Mouse (Mus musculus) hindbrain, embryonic 10.5 days (tissue): Measurements from ENCODE around the gene Olfr1105. TPM values are rescaled to one million over a fixed set of nuclear protein-coding genes. Genes with fewer than 3 reads are reported as not detected.

Experiments used
- DNase-seq: peaks from one replicate; pipeline ENCODE4 v3.0.0-alpha.2; 2017; ENCODE audit warnings: low spot score
- H3K27ac ChIP-seq: fragments of 300-500 bp; sonication (generic); 2 replicates; pipeline ENCODE4 v1.5.1; 2016; ENCODE audit warnings: mild to moderate bottlenecking, moderate library complexity
- H3K27me3 ChIP-seq: fragments of 300-500 bp; sonication (generic); 2 replicates; pipeline ENCODE4 v1.6.1; 2016; ENCODE audit warnings: mild to moderate bottlenecking; ENCODE audit not compliant: poor library complexity, insufficient read depth, severe bottlenecking
- H3K36me3 ChIP-seq: fragments of 300-500 bp; sonication (generic); 2 replicates; pipeline ENCODE4 v1.6.1; 2016; ENCODE audit warnings: mild to moderate bottlenecking, moderate library complexity
- H3K4me1 ChIP-seq: fragments of 300-500 bp; sonication (generic); replicated peaks from 2 replicates; pipeline ENCODE4 v1.6.1; 2016; ENCODE audit warnings: mild to moderate bottlenecking
- H3K4me3 ChIP-seq: fragments of 300-500 bp; sonication (generic); 2 replicates; pipeline ENCODE4 v1.5.1; 2016; ENCODE audit warnings: mild to moderate bottlenecking, moderate library complexity
- H3K9me3 ChIP-seq: fragments of 300-500 bp; sonication (generic); 2 replicates; pipeline ENCODE4 v1.6.1; 2016; ENCODE audit warnings: mild to moderate bottlenecking, moderate library complexity
- WGBS: fragments of 180-500 bp; shearing (Covaris S2); methylation state at CpG from one replicate; pipeline ENCODE4 v1.1.7; 2016; 5-methylcytosine and 5-hydroxymethylcytosine counted together
- polyA plus RNA-seq: library from polyadenylated mRNA; unstranded; fragments of >200 nt; fragmentation: Nextera tagmentation; extraction: Ambion mirVana; gene quantifications from 2 replicates; pipeline ENCODE4 v1.2.1, GENCODE M21; 2016

Olfr1105 gene
- not detected in 2 replicates for polyA plus RNA-seq

- H3K4me1 ChIP-seq = no peaks in the 10 kb centered on the region
- H3K27ac ChIP-seq = no peak within 1 kb of the TSS
- DNase-seq = no peak
- H3K4me3 ChIP-seq = no peak within 1 kb of the TSS
- H3K36me3 ChIP-seq = no peaks in the 10 kb centered on the region
- H3K9me3 ChIP-seq = no peaks in the 10 kb centered on the region
- no peaks in the 10 kb centered on the region for H3K27me3 ChIP-seq
These were observed at the start of gene Olfr1105 for GRCm38 (mm10) chr2:87036431-87036830. Olfr1105 (minus strand) TSS chr2:87036531.

GRCm38 (mm10) chr2:87075717-87076116 lies 39.4 kb upstream of the Olfr1105 start, which contains the start of gene Olfr1107:
Olfr1107 (minus strand) TSS chr2:87075817.
- Histone ChIP-seq H3K27ac (no peak within 1 kb of the TSS), H3K9me3 (no peaks in the 10 kb centered on the region), H3K36me3 (no peaks in the 10 kb centered on the region), H3K4me3 (no peak within 1 kb of the TSS), H3K4me1 (no peaks in the 10 kb centered on the region), H3K27me3 (no peaks in the 10 kb centered on the region)
- DNase-seq = no peak
- 91% methylated on average over 1 of the region's 1 CpGs for WGBS

GRCm38 (mm10) chr2:87052173-87052572 lies 15.8 kb upstream of the Olfr1105 start, which contains the start of gene Olfr1106:
Olfr1106 (minus strand) TSS chr2:87052273.
- DNase-seq = no peak
- Histone ChIP-seq H3K27me3 (no peaks in the 10 kb centered on the region), H3K4me1 (no peaks in the 10 kb centered on the region), H3K27ac (no peak within 1 kb of the TSS), H3K4me3 (no peak within 1 kb of the TSS), H3K9me3 (no peaks in the 10 kb centered on the region), H3K36me3 (no peaks in the 10 kb centered on the region)
- 78% methylated on average over 1 of the region's 1 CpGs for WGBS

- H3K9me3 ChIP-seq = no peaks in the 10 kb centered on the region
- no peak within 1 kb of the TSS for H3K4me3 ChIP-seq
- H3K36me3 ChIP-seq = no peaks in the 10 kb centered on the region
- H3K27me3 ChIP-seq = no peaks in the 10 kb centered on the region
- 91% methylated on average over 1 of the region's 1 CpGs for WGBS
- no peak for DNase-seq
- no peaks in the 10 kb centered on the region for H3K4me1 ChIP-seq
- H3K27ac ChIP-seq = no peak within 1 kb of the TSS
These were observed 9.4 kb downstream of the Olfr1105 start, which contains the start of gene Olfr1104 for GRCm38 (mm10) chr2:87026980-87027379. Olfr1104 (minus strand) TSS chr2:87027080.

- no peak within 1 kb of the TSS for H3K27ac ChIP-seq
- no peaks in the 10 kb centered on the region for H3K4me1 ChIP-seq
- no peak for DNase-seq
- H3K27me3 ChIP-seq = no peaks in the 10 kb centered on the region
- H3K9me3 ChIP-seq = no peaks in the 10 kb centered on the region
- H3K36me3 ChIP-seq = no peaks in the 10 kb centered on the region
- no peak within 1 kb of the TSS for H3K4me3 ChIP-seq
These were observed 38.2 kb downstream of the Olfr1105 start, which contains the start of gene Olfr1102 for GRCm38 (mm10) chr2:86998098-86998497. Olfr1102 (plus strand) TSS chr2:86998398.

GRCm38 (mm10) chr2:86991121-86991520 lies 45.2 kb downstream of the Olfr1105 start, which contains the start of gene Olfr1101:
Olfr1101 (minus strand) TSS chr2:86991221.
- WGBS = 77% methylated on average over 3 of the region's 3 CpGs
- Histone ChIP-seq H3K9me3 (no peaks in the 10 kb centered on the region), H3K4me3 (no peak within 1 kb of the TSS), H3K4me1 (no peaks in the 10 kb centered on the region), H3K36me3 (no peaks in the 10 kb centered on the region), H3K27me3 (no peaks in the 10 kb centered on the region), H3K27ac (no peak within 1 kb of the TSS)
- DNase-seq = no peak

Other genes starting within 250 kb of the Olfr1105 start
- not detected in 2 replicates for gene Olfr141, start 226.5 kb downstream of the Olfr1105 start, polyA plus RNA-seq
- gene Olfr1094, start 211.9 kb downstream of the Olfr1105 start, polyA plus RNA-seq = not detected in 2 replicates
- gene Olfr1095, start 184.8 kb downstream of the Olfr1105 start, polyA plus RNA-seq = not detected in 2 replicates
- gene Gm13723, start 161.7 kb downstream of the Olfr1105 start, polyA plus RNA-seq = not detected in 2 replicates
- gene Olfr1097, start 144.3 kb downstream of the Olfr1105 start, polyA plus RNA-seq = not detected in 2 replicates
- gene Olfr1098, start 112.0 kb downstream of the Olfr1105 start, polyA plus RNA-seq = not detected in 2 replicates
- gene Olfr1099, start 75.8 kb downstream of the Olfr1105 start, polyA plus RNA-seq = not detected in 2 replicates
- gene Olfr1100, start 56.6 kb downstream of the Olfr1105 start, polyA plus RNA-seq = not detected in 2 replicates
- not detected in 2 replicates for gene Olfr1101, start 45.3 kb downstream of the Olfr1105 start, polyA plus RNA-seq
- gene Olfr1102, start 38.1 kb downstream of the Olfr1105 start, polyA plus RNA-seq = not detected in 2 replicates
- not detected in 2 replicates for gene Olfr1104, start 9.5 kb downstream of the Olfr1105 start, polyA plus RNA-seq
- gene Olfr1106, start 15.7 kb upstream of the Olfr1105 start, polyA plus RNA-seq = not detected in 2 replicates
- gene Olfr1107, start 39.3 kb upstream of the Olfr1105 start, polyA plus RNA-seq = not detected in 2 replicates
- not detected in 2 replicates for gene Olfr1109, start 59.5 kb upstream of the Olfr1105 start, polyA plus RNA-seq
- not detected in 2 replicates for gene Olfr259, start 78.0 kb upstream of the Olfr1105 start, polyA plus RNA-seq
- not detected in 2 replicates for gene Olfr1110, start 103.8 kb upstream of the Olfr1105 start, polyA plus RNA-seq
- not detected in 2 replicates for gene Olfr1111, start 116.1 kb upstream of the Olfr1105 start, polyA plus RNA-seq
- gene Olfr1112, start 151.3 kb upstream of the Olfr1105 start, polyA plus RNA-seq = not detected in 2 replicates
- not detected in 2 replicates for gene Olfr1113, start 172.4 kb upstream of the Olfr1105 start, polyA plus RNA-seq
- not detected in 2 replicates for gene Olfr1115, start 211.5 kb upstream of the Olfr1105 start, polyA plus RNA-seq
- gene Olfr1116, start 231.0 kb upstream of the Olfr1105 start, polyA plus RNA-seq = not detected in 2 replicates